Mouse (Mus musculus) liver, embryonic 14.5 days (tissue): ENCODE data around the gene Nin. TPM values are rescaled to one million over a fixed set of nuclear protein-coding genes. Genes with fewer than 3 reads are reported as not detected.

Source experiments
- ATAC-seq: fragments of 200-750 bp; cut with Nextera tagmentation; 2 replicates; pipeline ENCODE4 v1.8.0; 2017; ENCODE audit warnings: moderate number of reproducible peaks, mild to moderate bottlenecking, moderate library complexity; ENCODE audit not compliant: insufficient read depth
- DNase-seq, 3 experiments: peaks; one replicate each; pipeline ENCODE4 v3.0.0-alpha.2; 2012 to 2013; ENCODE audit warnings: low read depth in 3 of 3, low spot score in 3 of 3
- H3K27ac ChIP-seq: fragments of 300-500 bp; sonication (generic); 2 replicates; pipeline ENCODE4 v1.5.1; 2014; ENCODE audit warnings: moderate library complexity, mild to moderate bottlenecking, control low read depth, inconsistent platforms
- H3K27me3 ChIP-seq: fragments of 300-500 bp; sonication (generic); 2 replicates; pipeline ENCODE4 v1.6.1; 2014; ENCODE audit warnings: mild to moderate bottlenecking, low read length, moderate library complexity; ENCODE audit not compliant: control insufficient read depth, insufficient read depth
- H3K36me3 ChIP-seq: fragments of 300-500 bp; sonication (generic); replicated peaks from 2 replicates; pipeline ENCODE4 v1.6.1; 2014; ENCODE audit warnings: low read depth; ENCODE audit not compliant: control insufficient read depth, insufficient read depth
- H3K4me1 ChIP-seq, 2 experiments: fragments of 200-500 bp in 1 of 2; fragments of 300-500 bp in 1 of 2; sonication (generic) in 1 of 2; replicated peaks; 2 replicates each; pipeline ENCODE4 v1.6.1; 2012 to 2014; ENCODE audit warnings: antibody characterized with exemption in 1 of 2, inconsistent platforms in 1 of 2, low read length in 1 of 2; ENCODE audit not compliant: control insufficient read depth in 2 of 2, insufficient read depth in 2 of 2
- H3K4me2 ChIP-seq: fragments of 300-500 bp; sonication (generic); 2 replicates; pipeline ENCODE4 v1.6.1; 2014; ENCODE audit warnings: low read depth, mild to moderate bottlenecking, control low read depth, moderate library complexity
- H3K4me3 ChIP-seq, 2 experiments: fragments of 200-500 bp in 1 of 2; fragments of 300-500 bp in 1 of 2; sonication (generic) in 1 of 2; 2 replicates each; pipeline ENCODE4 v1.5.1; 2012 to 2014; ENCODE audit warnings: low read depth in 2 of 2, low read length in 2 of 2, mild to moderate bottlenecking in 2 of 2, control low read depth in 1 of 2, inconsistent platforms in 1 of 2, moderate library complexity in 1 of 2; ENCODE audit not compliant: insufficient read depth in 1 of 2
- H3K9ac ChIP-seq: fragments of 300-500 bp; sonication (generic); replicated peaks from 2 replicates; pipeline ENCODE4 v1.6.1; 2014; ENCODE audit warnings: mild to moderate bottlenecking, control low read depth, moderate library complexity
- H3K9me3 ChIP-seq: fragments of 300-500 bp; sonication (generic); 2 replicates; pipeline ENCODE4 v1.6.1; 2016; ENCODE audit warnings: low read length, mixed read lengths; ENCODE audit not compliant: control insufficient read depth
- CTCF ChIP-seq: IDR thresholded peaks from 2 replicates; pipeline ENCODE4 v1.5.1; 2016; ENCODE audit warnings: antibody characterized with exemption, low read depth, control low read depth
- EP300 ChIP-seq: IDR thresholded peaks from 2 replicates; pipeline ENCODE4 v1.6.1; 2016; ENCODE audit warnings: antibody characterized with exemption, low read depth
- WGBS: fragments of 180-500 bp; shearing (Covaris S2); extraction: QIAGEN DNeasy Blood & Tissue Kit; methylation state at CpG from one replicate; pipeline ENCODE4 v1.1.7; 2014; ENCODE audit not compliant: insufficient replicate concordance; 5-methylcytosine and 5-hydroxymethylcytosine counted together
- polyA plus RNA-seq, 2 experiments: library from polyadenylated mRNA; depleted of rRNA in 1 of 2; stranded (reverse) in 1 of 2; unstranded in 1 of 2; fragments of >200 nt; fragmentation: Nextera tagmentation in 1 of 2; extraction: Ambion mirVana in 1 of 2; gene quantifications; 2 replicates each; pipeline versions ENCODE4 v1.2.1 to v1.2.3; 2012 to 2014

Gene Nin
- polyA plus RNA-seq, 2 experiments = 2.8 to 3.9 TPM

DNA sequence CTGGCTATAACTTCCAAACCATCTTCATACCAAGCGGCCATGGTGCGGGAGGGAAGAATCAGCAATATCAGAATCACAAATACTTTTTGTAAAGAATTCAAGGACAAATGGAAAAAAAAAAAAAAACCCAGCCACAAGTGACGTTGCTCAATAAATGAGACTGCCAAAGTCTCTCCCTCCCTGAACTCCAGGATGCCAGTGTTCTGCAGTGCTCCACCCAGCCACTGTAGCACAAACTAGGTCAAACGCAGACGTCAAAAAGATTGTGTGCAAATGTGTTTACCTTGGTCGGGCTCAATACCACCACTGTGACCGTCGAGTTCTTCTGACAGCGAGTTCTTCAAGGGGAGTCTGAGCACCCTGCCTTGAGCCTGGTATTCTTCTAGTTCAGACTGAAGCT is 64.8 kb downstream of the Nin start:
- Histone ChIP-seq H3K4me2 (no peak overlapping the region), H3K4me3 (no peak overlapping the region), H3K27ac (no peak overlapping the region), H3K9me3 (no peaks in the 10 kb centered on the region), H3K9ac (no peak overlapping the region), H3K4me1 (no peaks in the 10 kb centered on the region), H3K36me3 (no peaks in the 10 kb centered on the region), H3K27me3 (no peaks in the 10 kb centered on the region)
- DNase-seq (no peak), ATAC-seq (no peak)
- TF ChIP-seq CTCF = no peak
- TF ChIP-seq EP300 = no peak
- WGBS = 74% methylated on average over 9 of the region's 9 CpGs

DNA sequence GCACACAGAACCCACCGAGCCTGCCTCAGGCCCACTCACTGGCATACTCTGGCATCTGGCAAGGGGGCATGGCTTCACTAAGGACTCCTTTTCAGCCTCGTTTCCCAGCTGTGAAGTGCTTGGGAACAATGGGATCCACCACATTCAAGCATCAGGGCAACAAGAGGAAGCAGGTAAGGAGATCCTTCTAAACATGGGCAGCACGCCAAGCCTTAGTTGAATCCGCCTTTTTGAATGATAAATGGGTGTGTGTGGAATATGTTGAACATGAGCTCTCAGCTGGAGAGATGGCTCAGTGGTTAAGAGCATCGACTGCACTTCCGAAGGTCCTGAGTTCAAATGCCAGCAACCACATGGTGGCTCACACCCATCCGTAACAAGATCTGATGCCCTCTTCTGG is 66.2 kb downstream of the Nin start:
- Histone ChIP-seq H3K4me1 (no peaks in the 10 kb centered on the region), H3K27ac (no peak overlapping the region), H3K4me2 (no peak overlapping the region), H3K4me3 (no peak overlapping the region), H3K9me3 (no peaks in the 10 kb centered on the region), H3K36me3 (no peaks in the 10 kb centered on the region), H3K9ac (no peak overlapping the region), H3K27me3 (no peaks in the 10 kb centered on the region)
- no peak for DNase-seq
- ATAC-seq = no peak
- WGBS = 75% methylated on average over 7 of the region's 7 CpGs
- no peak for TF ChIP-seq CTCF
- no peak for TF ChIP-seq EP300

DNA sequence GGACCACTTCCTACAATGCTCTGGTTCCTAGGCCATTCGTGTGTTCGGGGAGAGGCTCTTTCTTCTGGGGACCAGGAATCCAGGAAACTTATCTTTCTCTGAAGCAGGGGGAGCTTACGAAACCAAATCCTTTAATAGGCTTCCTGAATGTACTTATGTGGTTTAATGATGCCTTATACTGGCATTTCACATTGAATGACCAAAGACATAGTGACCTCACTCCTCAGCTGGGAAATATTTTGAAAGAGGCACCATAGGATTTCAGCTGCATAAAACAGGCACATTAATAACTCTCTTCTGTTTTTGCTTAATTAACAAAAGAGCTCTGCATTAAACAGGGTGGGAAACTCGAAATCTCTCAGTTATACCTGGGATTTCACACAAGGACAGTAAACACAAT is 69.2 kb downstream of the Nin start:
- Histone ChIP-seq H3K27ac (no peak overlapping the region), H3K36me3 (no peaks in the 10 kb centered on the region), H3K4me3 (no peak overlapping the region), H3K9me3 (no peaks in the 10 kb centered on the region), H3K9ac (no peak overlapping the region), H3K4me1 (no peaks in the 10 kb centered on the region), H3K27me3 (no peaks in the 10 kb centered on the region), H3K4me2 (no peak overlapping the region)
- TF ChIP-seq CTCF (no peak), EP300 (no peak)
- WGBS = 50% methylated on average over 4 of the region's 4 CpGs
- ATAC-seq = no peak
- no peak for DNase-seq

DNA sequence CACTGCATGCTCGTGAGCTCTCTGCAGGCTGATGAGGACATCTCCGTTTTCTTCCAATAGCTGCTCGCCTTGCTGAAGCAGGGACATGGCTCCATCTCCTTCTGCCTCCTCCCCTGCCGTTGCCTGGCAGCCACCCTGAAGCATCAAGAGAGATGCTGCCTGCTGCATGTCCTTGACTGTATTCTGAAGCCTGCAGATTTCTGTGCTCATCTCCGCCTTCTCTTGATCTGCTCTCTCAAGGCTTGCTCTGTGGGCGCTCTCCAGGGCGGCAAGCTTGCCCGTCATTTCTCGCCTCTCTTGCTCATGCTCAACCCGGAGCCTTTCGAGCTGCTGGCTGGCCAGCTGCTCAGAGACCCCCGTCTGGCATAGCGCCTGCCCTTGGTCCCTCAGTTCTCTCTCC is 70.1 kb downstream of the Nin start:
- H3K9me3 ChIP-seq = no peaks in the 10 kb centered on the region

DNA sequence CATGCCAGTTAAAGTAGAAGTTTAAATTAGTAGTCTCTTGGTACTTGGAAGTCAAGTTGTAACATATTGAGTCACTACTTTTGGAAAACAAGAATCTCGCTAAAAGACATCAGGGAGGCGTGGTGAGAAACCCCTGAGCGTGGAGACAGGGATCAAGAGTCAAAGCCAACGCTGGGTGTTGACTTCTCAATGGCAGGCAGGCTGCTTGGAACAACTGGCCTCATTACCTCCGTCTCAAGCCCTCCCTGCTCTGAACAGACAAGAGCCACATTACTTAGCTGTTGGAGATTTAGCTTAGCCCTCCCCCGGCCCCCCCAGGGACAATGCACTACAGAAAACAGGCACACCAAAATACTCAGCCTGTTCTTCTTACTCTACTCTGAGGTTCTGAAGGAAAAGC is 72.5 kb downstream of the Nin start:
- Histone ChIP-seq H3K27me3 (no peaks in the 10 kb centered on the region), H3K9ac (no peak overlapping the region), H3K4me2 (no peak overlapping the region), H3K4me3 (no peak overlapping the region), H3K9me3 (no peaks in the 10 kb centered on the region), H3K36me3 (no peaks in the 10 kb centered on the region), H3K4me1 (no peaks in the 10 kb centered on the region), H3K27ac (no peak overlapping the region)
- TF ChIP-seq CTCF (no peak), EP300 (no peak)
- DNase-seq (no peak), ATAC-seq (no peak)
- whole genome bisulfite sequencing = 67% methylated on average over 6 of the region's 6 CpGs

More for the DNA sequence above, 70.1 kb downstream of the Nin start:
- no peaks in the 10 kb centered on the region for H3K27me3 ChIP-seq
- DNase-seq = no peak
- H3K27ac ChIP-seq = no peak overlapping the region
- TF ChIP-seq CTCF (no peak), EP300 (no peak)
- H3K4me1 ChIP-seq = no peaks in the 10 kb centered on the region
- H3K4me3 ChIP-seq = no peak overlapping the region
- H3K4me2 ChIP-seq = no peak overlapping the region
- WGBS = 83% methylated on average over 13 of the region's 13 CpGs
- H3K9ac ChIP-seq = no peak overlapping the region
- ATAC-seq = no peak
- no peaks in the 10 kb centered on the region for H3K36me3 ChIP-seq
